Mouse (Mus musculus) intestine, embryonic 14.5 days (tissue): ENCODE measurements around the gene Cables2. TPM values are rescaled to one million over a fixed set of nuclear protein-coding genes. Genes with fewer than 3 reads are reported as not detected.

Experiments
- ATAC-seq: fragments of 200-750 bp; cut with Nextera tagmentation; replicated peaks from 2 replicates; pipeline ENCODE4 v1.8.0; 2017; ENCODE audit warnings: low read depth, moderate number of reproducible peaks, moderate TSS enrichment, moderate library complexity; ENCODE audit not compliant: low FRiP score, low TSS enrichment
- DNase-seq: peaks from one replicate; pipeline ENCODE4 v3.0.0-alpha.2; 2018; ENCODE audit warnings: low spot score
- H3K27ac ChIP-seq: fragments of 300-500 bp; sonication (generic); 2 replicates; pipeline ENCODE4 v1.5.1; 2014; ENCODE audit warnings: low read depth, mild to moderate bottlenecking, control low read depth
- H3K27me3 ChIP-seq: fragments of 300-500 bp; sonication (generic); replicated peaks from 2 replicates; pipeline ENCODE4 v1.6.1; 2014; ENCODE audit warnings: low read length, control low read depth; ENCODE audit not compliant: control insufficient read depth, insufficient read depth
- H3K36me3 ChIP-seq: fragments of 300-500 bp; sonication (generic); 2 replicates; pipeline ENCODE4 v1.6.1; 2014; ENCODE audit warnings: low read length, control low read depth; ENCODE audit not compliant: control insufficient read depth, insufficient read depth
- H3K4me1 ChIP-seq: fragments of 300-500 bp; sonication (generic); replicated peaks from 2 replicates; pipeline ENCODE4 v1.6.1; 2014; ENCODE audit warnings: low read length, control low read depth, mixed read lengths; ENCODE audit not compliant: control insufficient read depth, insufficient read depth
- H3K4me2 ChIP-seq: fragments of 300-500 bp; sonication (generic); 2 replicates; pipeline ENCODE4 v1.6.1; 2014; ENCODE audit warnings: low read length
- H3K4me3 ChIP-seq: fragments of 300-500 bp; sonication (generic); 2 replicates; pipeline ENCODE4 v1.5.1; 2014; ENCODE audit warnings: low read depth, low read length, control low read depth, mixed read lengths
- H3K9ac ChIP-seq: fragments of 300-500 bp; sonication (generic); 2 replicates; pipeline ENCODE4 v1.6.1; 2014; ENCODE audit warnings: mild to moderate bottlenecking, low read length
- H3K9me3 ChIP-seq: fragments of 300-500 bp; sonication (generic); 2 replicates; pipeline ENCODE4 v1.6.1; 2016; ENCODE audit warnings: low read length, control low read depth; ENCODE audit not compliant: control insufficient read depth
- whole genome bisulfite sequencing: fragments of 180-500 bp; shearing (Covaris S2); extraction: QIAGEN DNeasy Blood & Tissue Kit; methylation state at CpG from one replicate; pipeline ENCODE4 v1.1.7; 2014; 5-methylcytosine and 5-hydroxymethylcytosine counted together
- polyA plus RNA-seq: library from polyadenylated mRNA; unstranded; fragments of >200 nt; fragmentation: Nextera tagmentation; extraction: Ambion mirVana; gene quantifications from 2 replicates; pipeline ENCODE4 v1.2.1, GENCODE M21; 2014

Cables2 gene
- polyA plus RNA-seq, 1 experiment from 2014 or later: 20.3 TPM

DNA sequence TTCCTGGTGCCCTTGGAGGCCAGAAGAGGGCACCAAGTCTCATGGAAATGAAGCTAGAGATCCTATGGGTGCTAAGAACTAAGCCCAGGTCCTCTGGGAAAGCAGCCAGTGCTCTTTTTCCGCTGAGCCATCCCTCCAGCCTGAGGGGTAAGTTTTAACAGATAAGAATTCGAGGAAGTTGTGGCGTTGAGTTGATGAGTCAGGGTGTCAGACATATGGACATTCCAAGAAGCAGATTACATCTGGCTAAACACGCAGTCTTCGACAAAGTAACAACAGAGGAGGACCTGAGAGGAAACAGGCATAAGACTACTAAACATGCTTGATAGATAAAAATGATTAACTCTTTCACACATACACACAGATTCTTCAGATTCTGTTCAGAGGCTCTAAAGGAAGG, 34.7 kb downstream of the Cables2 start:
- Histone ChIP-seq H3K4me3 (no peak overlapping the region), H3K36me3 (no peaks in the 10 kb centered on the region), H3K27ac (no peak overlapping the region), H3K4me2 (no peak overlapping the region), H3K4me1 (peaks cover 11% of the 10 kb centered on the region; the same call in 1 of the 2 replicates), H3K27me3 (no peaks in the 10 kb centered on the region), H3K9ac (no peak overlapping the region), H3K9me3 (no peaks in the 10 kb centered on the region)
- no peak for ATAC-seq
- DNase-seq: no peak
- 61% methylated on average over 5 of the region's 5 CpGs for WGBS

DNA sequence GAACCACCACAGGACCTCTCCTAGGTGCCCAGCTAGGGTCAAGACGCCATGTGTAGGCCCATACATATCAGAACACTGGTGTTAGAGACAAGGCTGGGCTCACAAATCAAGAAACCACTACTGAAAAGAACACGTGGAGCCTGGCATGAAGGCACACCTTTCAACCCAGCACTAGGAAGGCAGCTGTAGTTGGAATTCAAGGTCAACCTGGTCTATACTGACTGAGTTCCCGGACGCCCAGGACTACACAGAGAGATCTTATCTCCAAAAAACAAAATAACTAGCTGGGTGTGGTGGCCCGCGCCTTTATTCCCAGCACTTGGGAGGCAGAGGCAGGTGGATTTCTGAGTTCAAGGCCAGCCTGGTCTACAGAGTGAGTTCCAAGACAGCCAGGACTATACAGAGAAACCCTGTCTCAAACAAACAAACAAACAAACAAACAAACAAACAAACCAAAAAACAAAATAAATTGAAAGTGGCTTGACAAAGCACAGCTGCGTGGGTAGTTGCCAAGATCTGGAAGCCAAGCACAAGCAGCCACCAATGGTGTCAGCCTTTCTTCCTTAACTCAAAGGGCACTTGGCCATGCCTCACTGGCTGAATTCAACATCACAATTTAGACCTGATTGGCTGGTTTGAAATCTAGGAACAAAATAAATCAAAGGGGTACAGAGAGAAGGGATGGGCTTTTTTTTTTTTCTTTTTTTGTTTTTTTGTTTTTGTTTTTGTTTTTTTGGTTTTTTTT, 35.5 kb downstream of the Cables2 start:
- no peaks in the 10 kb centered on the region for H3K36me3 ChIP-seq
- H3K4me1 ChIP-seq: peaks cover 11% of the 10 kb centered on the region; the same call in 1 of the 2 replicates
- DNase-seq (no peak), ATAC-seq (no peak)
- no peak overlapping the region for H3K27ac ChIP-seq
- H3K4me3 ChIP-seq: no peak overlapping the region
- WGBS: 88% methylated on average over 7 of the region's 7 CpGs
- H3K4me2 ChIP-seq: no peak overlapping the region
- H3K9me3 ChIP-seq: no peaks in the 10 kb centered on the region
- H3K9ac ChIP-seq: no peak overlapping the region
- H3K27me3 ChIP-seq: no peaks in the 10 kb centered on the region

DNA sequence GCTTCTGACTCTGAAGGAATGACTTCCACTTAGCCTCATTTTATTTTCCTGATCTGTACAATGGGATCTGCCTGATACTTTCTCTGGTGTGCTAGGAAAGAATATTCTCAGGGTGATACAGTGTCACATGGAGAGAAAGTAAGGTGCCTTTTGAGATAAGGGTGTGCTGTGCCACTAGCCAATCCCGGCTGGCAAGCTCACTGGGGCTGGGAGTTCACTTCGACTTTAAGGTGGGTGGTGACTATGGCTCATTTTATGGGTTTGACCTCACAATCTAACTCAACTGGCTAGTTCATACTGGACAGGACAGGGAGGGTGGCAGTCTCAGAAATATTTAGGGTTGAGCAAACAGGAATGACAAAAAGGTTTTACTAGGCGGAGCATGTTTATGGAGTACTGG, 36.4 kb downstream of the Cables2 start:
- no peak for ATAC-seq
- Histone ChIP-seq H3K9ac (no peak overlapping the region), H3K27ac (no peak overlapping the region)

DNA sequence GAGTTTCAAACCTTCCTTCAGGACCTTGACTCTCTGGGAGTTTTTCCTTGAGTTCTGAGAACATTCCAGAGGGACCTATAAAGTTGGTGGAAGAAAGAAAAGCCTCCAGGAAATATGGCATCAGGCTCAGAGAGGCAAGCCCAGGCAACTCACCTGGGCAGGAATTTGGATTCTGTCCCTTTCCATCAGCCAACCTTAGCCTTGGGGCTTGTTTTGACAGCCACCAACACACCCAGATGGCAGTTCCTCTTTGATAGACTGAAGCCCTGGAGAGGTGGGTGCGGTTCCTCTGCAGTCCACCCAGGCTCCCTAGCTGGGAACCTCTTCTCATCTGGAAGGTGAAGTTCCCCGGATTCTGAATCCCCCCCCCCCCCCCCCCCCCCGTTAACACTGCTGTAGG, 36.8 kb downstream of the Cables2 start:
- no peaks in the 10 kb centered on the region for H3K27me3 ChIP-seq
- 62% methylated on average over 3 of the region's 3 CpGs for WGBS
- H3K9ac ChIP-seq: no peak overlapping the region
- H3K4me1 ChIP-seq: peaks cover 11% of the 10 kb centered on the region; the same call in 1 of the 2 replicates
- no peak overlapping the region for H3K4me2 ChIP-seq
- no peaks in the 10 kb centered on the region for H3K36me3 ChIP-seq
- H3K4me3 ChIP-seq: no peak overlapping the region
- ATAC-seq (no peak), DNase-seq (no peak)
- H3K9me3 ChIP-seq: no peaks in the 10 kb centered on the region
- H3K27ac ChIP-seq: no peak overlapping the region

More for the DNA sequence above, 36.4 kb downstream of the Cables2 start:
- H3K9me3 ChIP-seq: no peaks in the 10 kb centered on the region
- H3K27me3 ChIP-seq: no peaks in the 10 kb centered on the region
- H3K36me3 ChIP-seq: no peaks in the 10 kb centered on the region
- WGBS: 68% methylated on average over 3 of the region's 3 CpGs
- peaks cover 11% of the 10 kb centered on the region; the same call in 1 of the 2 replicates for H3K4me1 ChIP-seq
- no peak for DNase-seq
- H3K4me2 ChIP-seq: no peak overlapping the region
- H3K4me3 ChIP-seq: no peak overlapping the region

DNA sequence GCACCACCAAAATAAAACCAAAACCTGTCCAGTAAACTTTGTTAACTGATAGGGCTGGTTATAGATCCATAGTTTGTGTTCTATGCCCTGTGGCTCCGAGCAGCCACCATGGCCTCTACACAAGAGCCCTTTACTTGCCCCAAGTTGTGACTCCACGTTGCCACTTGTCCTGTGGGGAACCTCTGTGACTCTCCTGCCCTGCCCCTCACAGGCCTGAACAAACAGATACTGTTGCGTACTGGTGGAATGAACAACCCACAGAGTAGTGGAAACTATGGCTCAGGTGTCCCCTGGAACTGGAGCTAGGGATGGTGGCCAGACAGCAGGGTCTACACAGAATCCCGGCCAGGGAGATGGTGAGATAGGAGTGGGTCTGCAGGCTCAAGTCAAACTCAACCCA, 37.5 kb downstream of the Cables2 start:
- H3K9ac ChIP-seq: no peak overlapping the region
- no peaks in the 10 kb centered on the region for H3K36me3 ChIP-seq
- no peaks in the 10 kb centered on the region for H3K9me3 ChIP-seq
- H3K4me2 ChIP-seq: no peak overlapping the region
- peak overlapping the region; percentile 77; the same call in 1 of the 2 replicates for H3K27ac ChIP-seq
- no peak for ATAC-seq
- WGBS: 88% methylated on average over 4 of the region's 4 CpGs
- H3K4me3 ChIP-seq: no peak overlapping the region
- H3K4me1 ChIP-seq: peaks cover 11% of the 10 kb centered on the region; the same call in 1 of the 2 replicates
- H3K27me3 ChIP-seq: no peaks in the 10 kb centered on the region
- no peak for DNase-seq

DNA sequence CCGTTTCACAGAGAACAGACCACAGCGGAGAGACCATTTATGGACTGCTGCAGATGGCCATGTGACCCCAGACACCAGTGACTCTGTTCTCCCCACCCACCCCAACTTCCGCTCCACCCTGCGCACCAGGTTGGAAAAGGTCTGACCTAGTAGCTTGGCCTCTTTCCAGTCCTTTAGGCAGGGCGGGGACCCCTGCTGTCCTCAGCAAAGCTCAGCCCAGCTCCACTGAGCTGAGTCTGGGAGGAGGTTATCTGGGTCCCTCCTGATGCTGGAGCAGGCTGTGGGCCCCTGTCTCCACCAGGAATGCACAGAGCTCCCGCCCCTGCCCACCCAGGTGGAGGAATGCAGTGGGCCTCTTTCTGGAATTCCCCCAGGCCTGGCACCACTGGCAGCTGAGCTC, 38.3 kb downstream of the Cables2 start:
- 40% methylated on average over 6 of the region's 6 CpGs for WGBS
- H3K4me1 ChIP-seq: peaks cover 11% of the 10 kb centered on the region; the same call in 1 of the 2 replicates
- no peaks in the 10 kb centered on the region for H3K36me3 ChIP-seq
- no peak overlapping the region for H3K9ac ChIP-seq
- ATAC-seq: peak; percentile 56
- no peaks in the 10 kb centered on the region for H3K9me3 ChIP-seq
- no peak overlapping the region for H3K4me3 ChIP-seq
- H3K4me2 ChIP-seq: no peak overlapping the region
- no peak for DNase-seq
- H3K27ac ChIP-seq: peak overlapping the region; percentile 77
- no peaks in the 10 kb centered on the region for H3K27me3 ChIP-seq

DNA sequence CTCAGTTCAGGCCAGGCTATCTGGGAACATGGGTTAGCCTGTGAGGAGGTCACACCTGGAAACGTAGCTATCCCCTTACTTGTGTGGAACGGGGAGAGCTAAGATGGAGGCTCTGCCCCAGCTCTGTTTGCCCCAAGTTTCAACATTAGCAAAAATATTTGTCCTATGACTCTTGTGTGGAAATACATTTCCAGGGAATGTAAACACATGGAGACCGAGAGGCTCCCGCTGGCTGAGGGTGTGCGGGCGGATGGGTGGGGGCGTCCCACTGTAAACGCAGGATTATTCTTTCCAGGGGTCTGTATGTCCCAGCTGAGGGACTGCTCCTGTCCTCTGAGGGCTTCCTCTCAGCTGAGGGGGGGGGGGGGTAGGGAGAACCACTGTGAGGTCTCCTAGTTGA, 38.9 kb downstream of the Cables2 start:
- 0 out of 2 replicates have a peak, but pooled peaks have one; percentile 24 for ATAC-seq

DNA sequence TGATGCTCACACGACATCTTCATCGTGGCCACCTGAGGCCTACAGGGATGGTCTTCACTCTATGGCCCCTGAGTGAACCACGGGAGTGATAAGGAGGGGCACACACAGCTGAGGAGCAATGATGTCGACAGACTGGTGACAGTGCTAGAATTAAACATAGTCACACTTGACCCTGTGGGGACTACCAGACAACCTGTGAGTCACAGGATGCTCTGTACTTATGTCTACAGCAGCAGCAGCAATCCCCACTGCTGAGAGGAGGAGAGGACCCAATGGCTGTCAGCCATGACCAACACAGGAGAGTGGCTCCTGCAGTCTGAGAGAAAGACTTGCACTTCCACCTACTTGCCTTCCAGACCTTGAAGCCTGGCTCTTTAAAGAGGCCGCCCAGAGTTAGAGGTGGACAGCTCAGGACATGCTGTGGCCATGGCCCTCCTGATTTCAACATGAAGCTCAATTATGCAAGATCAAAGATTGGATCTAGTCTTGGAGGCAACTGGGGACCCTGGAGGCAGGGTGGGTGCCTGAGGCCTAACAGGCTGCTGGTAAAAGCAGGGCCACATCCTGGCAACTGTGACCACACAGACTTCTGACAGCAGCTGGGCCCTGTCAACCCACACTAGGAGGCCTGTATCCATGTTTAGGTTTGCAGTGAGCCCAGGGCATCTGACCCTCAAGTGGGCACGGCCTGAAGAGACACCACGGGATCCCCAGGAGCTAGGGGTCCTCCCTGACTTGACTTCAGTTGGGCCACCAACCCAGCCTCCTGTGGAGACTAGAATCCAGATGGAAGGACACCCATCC, 40.0 kb downstream of the Cables2 start:
- DNase-seq: no peak
- Histone ChIP-seq H3K36me3 (no peaks in the 10 kb centered on the region), H3K27ac (no peak overlapping the region), H3K9ac (no peak overlapping the region), H3K27me3 (no peaks in the 10 kb centered on the region), H3K4me3 (no peak overlapping the region), H3K4me1 (peaks cover 18% of the 10 kb centered on the region), H3K4me2 (no peak overlapping the region), H3K9me3 (no peaks in the 10 kb centered on the region)
- WGBS: 75% methylated on average over 7 of the region's 7 CpGs
- ATAC-seq: no peak

More for the DNA sequence above, 38.9 kb downstream of the Cables2 start:
- WGBS: 34% methylated on average over 8 of the region's 8 CpGs
- H3K4me1 ChIP-seq: peaks cover 11% of the 10 kb centered on the region; the same call in 1 of the 2 replicates
- H3K9me3 ChIP-seq: no peaks in the 10 kb centered on the region
- no peak overlapping the region for H3K4me3 ChIP-seq
- DNase-seq: no peak
- no peak overlapping the region for H3K9ac ChIP-seq
- peak overlapping the region; percentile 77 for H3K27ac ChIP-seq
- no peaks in the 10 kb centered on the region for H3K36me3 ChIP-seq
- H3K4me2 ChIP-seq: no peak overlapping the region
- H3K27me3 ChIP-seq: no peaks in the 10 kb centered on the region
